Mouse (Mus musculus) intestine, embryonic 16.5 days (tissue): ENCODE data around the gene Phf12. TPM values are rescaled to one million over a fixed set of nuclear protein-coding genes. Genes with fewer than 3 reads are reported as not detected.
A peak's percentile ranks its signal among the peaks of the same experiment; 100 is the strongest.

Source experiments
- ATAC-seq: fragments of 200-750 bp; cut with Nextera tagmentation; 2 replicates; pipeline ENCODE4 v1.8.0; 2017; ENCODE audit warnings: moderate TSS enrichment, moderate library complexity
- H3K27ac ChIP-seq: fragments of 300-500 bp; sonication (generic); 2 replicates; pipeline ENCODE4 v1.5.1; 2014; ENCODE audit warnings: mild to moderate bottlenecking, low read length
- H3K27me3 ChIP-seq: fragments of 300-500 bp; sonication (generic); replicated peaks from 2 replicates; pipeline ENCODE4 v1.6.1; 2014; ENCODE audit warnings: low read length, control low read depth, mixed read lengths; ENCODE audit not compliant: control insufficient read depth, insufficient read depth
- H3K36me3 ChIP-seq: fragments of 300-500 bp; sonication (generic); 2 replicates; pipeline ENCODE4 v1.6.1; 2014; ENCODE audit warnings: low read length, control low read depth; ENCODE audit not compliant: control insufficient read depth, insufficient read depth
- H3K4me1 ChIP-seq: fragments of 300-500 bp; sonication (generic); 2 replicates; pipeline ENCODE4 v1.6.1; 2014; ENCODE audit warnings: low read length, control low read depth, mixed read lengths; ENCODE audit not compliant: control insufficient read depth, insufficient read depth
- H3K4me2 ChIP-seq: fragments of 300-500 bp; sonication (generic); 2 replicates; pipeline ENCODE4 v1.6.1; 2014; ENCODE audit warnings: low read depth, low read length, control low read depth
- H3K4me3 ChIP-seq: fragments of 300-500 bp; sonication (generic); 2 replicates; pipeline ENCODE4 v1.5.1; 2014; ENCODE audit warnings: mild to moderate bottlenecking, low read length
- H3K9ac ChIP-seq: fragments of 300-500 bp; sonication (generic); 2 replicates; pipeline ENCODE4 v1.6.1; 2014; ENCODE audit warnings: low read depth, low read length
- H3K9me3 ChIP-seq: fragments of 300-500 bp; sonication (generic); 2 replicates; pipeline ENCODE4 v1.6.1; 2016; ENCODE audit warnings: low read length, control low read depth; ENCODE audit not compliant: control insufficient read depth
- WGBS: fragments of 180-500 bp; shearing (Covaris S2); extraction: QIAGEN DNeasy Blood & Tissue Kit; methylation state at CpG from one replicate; pipeline ENCODE4 v1.1.7; 2014; 5-methylcytosine and 5-hydroxymethylcytosine counted together
- polyA plus RNA-seq: library from polyadenylated mRNA; unstranded; fragments of >200 nt; fragmentation: Nextera tagmentation; extraction: Ambion mirVana; gene quantifications from 2 replicates; pipeline ENCODE4 v1.2.1, GENCODE M21; 2015

Phf12 gene
- polyA plus RNA-seq, 1 experiment from 2014 or later = 9.4 TPM

DNA sequence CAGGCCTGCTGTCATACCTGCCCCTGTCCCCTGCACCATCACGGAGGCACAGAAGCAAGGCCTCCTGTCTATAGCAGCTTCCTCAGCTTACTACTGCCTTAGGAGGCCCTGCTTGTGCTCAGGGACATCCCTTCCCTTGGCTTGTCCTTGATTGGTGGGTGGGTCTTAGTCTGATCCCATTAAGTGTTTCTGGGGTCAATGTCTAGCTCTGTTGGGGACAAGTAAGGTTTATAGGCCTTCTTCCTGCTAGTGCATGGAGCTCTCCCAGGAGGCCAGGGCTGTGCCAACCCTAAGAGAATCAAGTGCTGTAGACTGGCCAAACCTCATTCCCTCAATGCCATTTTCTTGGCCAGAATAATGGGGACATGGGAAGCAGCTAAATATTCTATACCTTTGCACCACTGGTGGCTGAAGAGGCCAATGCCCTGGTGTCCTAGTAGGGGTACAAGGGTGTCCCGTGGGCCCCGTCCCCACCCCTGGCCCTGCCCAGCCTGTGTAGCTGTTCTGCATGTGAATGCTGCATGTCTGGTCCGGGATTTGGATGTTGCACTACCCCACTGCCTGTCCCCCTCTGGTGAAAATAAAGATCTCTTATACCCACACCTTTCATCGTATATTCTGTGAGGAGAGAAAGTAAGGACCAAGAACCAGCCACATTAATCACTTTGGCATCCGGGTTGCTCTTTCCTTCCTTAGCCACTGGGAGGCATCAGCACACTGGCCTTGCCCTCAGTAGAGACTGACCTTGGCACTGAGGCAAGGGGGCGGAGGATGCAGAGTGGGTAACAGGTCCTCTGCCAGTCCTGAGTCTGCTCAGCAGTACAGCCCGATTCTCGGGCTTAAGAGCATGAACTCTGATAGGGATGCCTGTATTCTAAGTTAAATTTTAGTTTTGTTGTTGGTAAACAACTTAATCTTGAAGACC is 77.5 kb downstream of the Phf12 start:
- 46% methylated on average over 9 of the region's 9 CpGs for WGBS
- Histone ChIP-seq H3K9me3 (no peaks in the 10 kb centered on the region), H3K4me2 (no peak overlapping the region), H3K4me3 (no peak overlapping the region), H3K27ac (no peak overlapping the region), H3K27me3 (no peaks in the 10 kb centered on the region), H3K36me3 (no peaks in the 10 kb centered on the region; the same call in 1 of the 2 replicates), H3K9ac (0 out of 2 replicates have a peak overlapping the region, but pooled peaks have one; percentile 16), H3K4me1 (peaks cover 4% of the 10 kb centered on the region; the same call in 1 of the 2 replicates)
- ATAC-seq = peak; percentile 85

GRCm38 (mm10) chr11:78062563-78062962 is 80.0 kb downstream of the Phf12 start:
- Histone ChIP-seq H3K36me3 (no peaks in the 10 kb centered on the region), H3K4me1 (peaks cover 4% of the 10 kb centered on the region; the same call in 1 of the 2 replicates), H3K9ac (no peak overlapping the region), H3K4me2 (no peak overlapping the region), H3K27me3 (no peaks in the 10 kb centered on the region), H3K27ac (no peak overlapping the region), H3K4me3 (no peak overlapping the region), H3K9me3 (no peaks in the 10 kb centered on the region)
- WGBS = 88% methylated on average over 1 of the region's 1 CpGs
- no peak for ATAC-seq

GRCm38 (mm10) chr11:78065906-78066305 is 83.4 kb downstream of the Phf12 start:
- WGBS = 26% methylated on average over 2 of the region's 2 CpGs
- H3K9me3 ChIP-seq = no peaks in the 10 kb centered on the region
- peak; percentile 82 for ATAC-seq
- no peak overlapping the region for H3K9ac ChIP-seq
- H3K27me3 ChIP-seq = no peaks in the 10 kb centered on the region
- no peak overlapping the region for H3K27ac ChIP-seq
- H3K4me3 ChIP-seq = no peak overlapping the region
- no peaks in the 10 kb centered on the region for H3K36me3 ChIP-seq
- H3K4me1 ChIP-seq = no peaks in the 10 kb centered on the region
- H3K4me2 ChIP-seq = no peak overlapping the region

DNA sequence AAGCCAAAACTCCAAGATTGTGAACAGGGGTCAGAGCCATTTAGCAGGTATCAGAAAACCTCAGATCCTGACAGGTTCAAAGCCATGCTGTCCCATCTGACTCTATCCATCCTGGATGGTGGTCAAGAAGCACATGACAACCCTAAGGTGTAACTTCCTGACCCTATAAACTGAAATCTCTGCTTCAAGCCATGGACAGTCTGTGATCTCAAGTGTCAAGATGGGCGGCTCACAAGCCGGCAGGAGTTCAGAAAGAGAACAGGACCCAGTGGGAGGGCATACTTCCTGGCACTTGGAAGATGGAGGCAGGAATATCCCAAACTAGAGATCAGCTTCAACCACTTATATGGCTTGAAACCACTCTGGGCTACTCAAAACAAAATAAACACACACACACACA is 84.1 kb downstream of the Phf12 start:
- Histone ChIP-seq H3K27me3 (no peaks in the 10 kb centered on the region), H3K9ac (no peak overlapping the region), H3K9me3 (no peaks in the 10 kb centered on the region), H3K27ac (no peak overlapping the region), H3K36me3 (no peaks in the 10 kb centered on the region), H3K4me1 (no peaks in the 10 kb centered on the region), H3K4me3 (no peak overlapping the region), H3K4me2 (no peak overlapping the region)
- no peak for ATAC-seq
- WGBS = 70% methylated on average over 2 of the region's 2 CpGs

DNA sequence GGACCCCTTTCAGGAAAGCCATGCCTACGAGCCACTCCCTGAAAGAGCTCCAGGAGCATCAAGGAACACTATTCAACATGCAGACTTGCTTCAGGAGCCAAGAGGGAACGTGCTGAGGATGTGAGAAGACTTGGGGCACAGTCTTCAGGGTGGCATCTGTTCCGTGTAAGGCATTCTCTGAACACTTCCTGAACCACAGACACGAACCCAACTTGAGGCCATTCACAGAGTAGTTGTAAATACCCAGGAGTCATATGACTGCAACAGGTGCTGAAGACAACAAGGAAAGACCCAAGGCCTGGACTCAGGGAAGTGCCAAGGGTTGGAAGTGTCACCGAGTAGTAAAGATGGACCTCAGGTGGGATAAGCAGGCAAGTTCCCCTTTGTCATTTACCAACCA is 85.0 kb downstream of the Phf12 start:
- ATAC-seq = no peak
- H3K4me2 ChIP-seq = no peak overlapping the region
- H3K4me3 ChIP-seq = no peak overlapping the region
- no peak overlapping the region for H3K27ac ChIP-seq
- H3K9me3 ChIP-seq = no peaks in the 10 kb centered on the region
- 64% methylated on average over 5 of the region's 5 CpGs for WGBS
- no peak overlapping the region for H3K9ac ChIP-seq
- H3K4me1 ChIP-seq = no peaks in the 10 kb centered on the region
- H3K27me3 ChIP-seq = no peaks in the 10 kb centered on the region
- no peaks in the 10 kb centered on the region; the same call in 1 of the 2 replicates for H3K36me3 ChIP-seq

- Histone ChIP-seq H3K9me3 (no peaks in the 10 kb centered on the region), H3K36me3 (no peaks in the 10 kb centered on the region; the same call in 1 of the 2 replicates), H3K27me3 (no peaks in the 10 kb centered on the region), H3K4me1 (no peaks in the 10 kb centered on the region), H3K4me3 (no peak overlapping the region), H3K4me2 (no peak overlapping the region), H3K27ac (no peak overlapping the region), H3K9ac (no peak overlapping the region)
- WGBS = 74% methylated on average over 5 of the region's 5 CpGs
- no peak for ATAC-seq
These were observed 86.6 kb downstream of the Phf12 start for GRCm38 (mm10) chr11:78069130-78069529.

GRCm38 (mm10) chr11:78069646-78070045 is 87.1 kb downstream of the Phf12 start:
- Histone ChIP-seq H3K4me2 (no peak overlapping the region), H3K9me3 (no peaks in the 10 kb centered on the region), H3K4me1 (no peaks in the 10 kb centered on the region), H3K9ac (no peak overlapping the region), H3K27me3 (no peaks in the 10 kb centered on the region), H3K4me3 (no peak overlapping the region), H3K36me3 (peaks cover 4% of the 10 kb centered on the region; the same call in 1 of the 2 replicates), H3K27ac (no peak overlapping the region)
- ATAC-seq = peak; percentile 81
- WGBS = 70% methylated on average over 6 of the region's 6 CpGs

DNA sequence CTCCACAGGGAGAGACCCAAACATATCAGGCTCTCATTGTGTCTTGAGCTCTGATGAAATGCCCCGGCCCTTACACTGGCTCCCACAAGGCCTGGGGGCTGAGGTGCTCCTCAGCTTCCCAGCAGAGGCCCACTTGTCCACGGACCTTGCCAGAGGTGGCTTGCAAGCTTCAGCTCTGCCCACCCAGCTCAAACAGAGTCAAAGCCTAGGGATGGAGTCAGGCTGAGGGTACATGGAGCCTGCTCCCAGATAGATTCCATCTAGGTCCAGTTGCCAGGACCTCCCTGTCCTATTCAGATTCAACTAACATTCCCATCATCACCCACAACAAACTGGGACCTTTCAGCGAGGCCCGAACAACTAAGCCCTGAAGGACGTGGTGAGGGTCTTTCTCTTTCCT is 89.4 kb downstream of the Phf12 start:
- Histone ChIP-seq H3K4me1 (no peaks in the 10 kb centered on the region), H3K27ac (no peak overlapping the region), H3K36me3 (peaks cover 15% of the 10 kb centered on the region), H3K4me3 (no peak overlapping the region), H3K4me2 (no peak overlapping the region), H3K9me3 (no peaks in the 10 kb centered on the region), H3K27me3 (no peaks in the 10 kb centered on the region), H3K9ac (no peak overlapping the region)
- 83% methylated on average over 5 of the region's 5 CpGs for WGBS
- no peak for ATAC-seq

GRCm38 (mm10) chr11:78072425-78073130 is 90.0 kb downstream of the Phf12 start:
- no peak overlapping the region for H3K4me2 ChIP-seq

More at GRCm38 (mm10) chr11:78072425-78073130, 90.0 kb downstream of the Phf12 start:
- 29% methylated on average over 6 of the region's 6 CpGs for WGBS
- Histone ChIP-seq H3K36me3 (peaks cover 15% of the 10 kb centered on the region), H3K9ac (no peak overlapping the region), H3K9me3 (no peaks in the 10 kb centered on the region), H3K27me3 (no peaks in the 10 kb centered on the region), H3K4me3 (no peak overlapping the region), H3K4me1 (no peaks in the 10 kb centered on the region), H3K27ac (no peak overlapping the region)
- 0 out of 2 replicates have a peak, but pooled peaks have one; percentile 30 for ATAC-seq
